Mouse (Mus musculus) embryonic facial prominence, embryonic 14.5 days (tissue): ENCODE results near the gene Arid5b. TPM values are rescaled to one million over a fixed set of nuclear protein-coding genes. Genes with fewer than 3 reads are reported as not detected.
A peak's percentile ranks its signal among the peaks of the same experiment; 100 is the strongest.

Experiments used
- ATAC-seq: fragments of 200-750 bp; cut with Nextera tagmentation; 2 replicates; pipeline ENCODE4 v1.8.0; 2017; ENCODE audit warnings: low read depth, moderate number of reproducible peaks, moderate TSS enrichment
- DNase-seq: peaks from one replicate; pipeline ENCODE4 v3.0.0-alpha.2; 2015; ENCODE audit warnings: low spot score
- H3K27ac ChIP-seq: fragments of 300-500 bp; sonication (generic); replicated peaks from 2 replicates; pipeline ENCODE4 v1.5.1; 2014; ENCODE audit warnings: low read depth, mild to moderate bottlenecking, low read length, moderate library complexity
- H3K27me3 ChIP-seq: fragments of 300-500 bp; sonication (generic); replicated peaks from 2 replicates; pipeline ENCODE4 v1.6.1; 2014; ENCODE audit warnings: low read length; ENCODE audit not compliant: control insufficient read depth, insufficient read depth
- H3K36me3 ChIP-seq: fragments of 300-500 bp; sonication (generic); 2 replicates; pipeline ENCODE4 v1.6.1; 2014; ENCODE audit warnings: low read length, mixed read lengths; ENCODE audit not compliant: control insufficient read depth, insufficient read depth
- H3K4me1 ChIP-seq: fragments of 300-500 bp; sonication (generic); 2 replicates; pipeline ENCODE4 v1.6.1; 2014; ENCODE audit warnings: antibody characterized with exemption, low read length; ENCODE audit not compliant: control insufficient read depth, insufficient read depth
- H3K4me2 ChIP-seq: fragments of 300-500 bp; sonication (generic); 2 replicates; pipeline ENCODE4 v1.6.1; 2014; ENCODE audit warnings: low read depth, mild to moderate bottlenecking, low read length, moderate library complexity, mixed read lengths
- H3K4me3 ChIP-seq: fragments of 300-500 bp; sonication (generic); 2 replicates; pipeline ENCODE4 v1.5.1; 2014; ENCODE audit warnings: low read depth, mild to moderate bottlenecking, low read length
- H3K9ac ChIP-seq: fragments of 300-500 bp; sonication (generic); 2 replicates; pipeline ENCODE4 v1.6.1; 2014; ENCODE audit warnings: low read depth, mild to moderate bottlenecking, low read length, moderate library complexity, mixed read lengths
- H3K9me3 ChIP-seq: fragments of 300-500 bp; sonication (generic); 2 replicates; pipeline ENCODE4 v1.6.1; 2016; ENCODE audit warnings: low read length; ENCODE audit not compliant: control insufficient read depth
- WGBS: fragments of 180-500 bp; shearing (Covaris S2); extraction: QIAGEN DNeasy Blood & Tissue Kit; methylation state at CpG from one replicate; pipeline ENCODE4 v1.1.7; 2014; 5-methylcytosine and 5-hydroxymethylcytosine counted together
- polyA plus RNA-seq: library from polyadenylated mRNA; unstranded; fragments of >200 nt; fragmentation: Nextera tagmentation; extraction: Ambion mirVana; gene quantifications from 2 replicates; pipeline ENCODE4 v1.2.1, GENCODE M21; 2014

The Arid5b gene
- polyA plus RNA-seq, 1 experiment from 2014 or later, result 34.4 TPM

GRCm38 (mm10) chr10:68123446-68123845, 155.1 kb downstream of the Arid5b start:
- H3K9me3 ChIP-seq, result no peaks in the 10 kb centered on the region
- peaks cover 29% of the 10 kb centered on the region for H3K36me3 ChIP-seq
- no peak overlapping the region for H3K4me3 ChIP-seq
- ATAC-seq (no peak), DNase-seq (no peak)
- no peaks in the 10 kb centered on the region for H3K27me3 ChIP-seq
- WGBS, result 86% methylated on average over 4 of the region's 4 CpGs
- no peak overlapping the region for H3K27ac ChIP-seq
- peaks cover 28% of the 10 kb centered on the region; the same call in 1 of the 2 replicates for H3K4me1 ChIP-seq
- H3K4me2 ChIP-seq, result no peak overlapping the region
- no peak overlapping the region for H3K9ac ChIP-seq

GRCm38 (mm10) chr10:68121960-68122359, 156.6 kb downstream of the Arid5b start:
- Histone ChIP-seq H3K4me1 (peaks cover 13% of the 10 kb centered on the region; the same call in 1 of the 2 replicates), H3K27ac (no peak overlapping the region), H3K4me2 (no peak overlapping the region), H3K4me3 (no peak overlapping the region), H3K9me3 (no peaks in the 10 kb centered on the region), H3K36me3 (peaks cover 42% of the 10 kb centered on the region), H3K27me3 (no peaks in the 10 kb centered on the region), H3K9ac (no peak overlapping the region)
- no peak for ATAC-seq
- 80% methylated on average over 4 of the region's 4 CpGs for WGBS
- DNase-seq, result no peak

GRCm38 (mm10) chr10:68121251-68121650, 157.3 kb downstream of the Arid5b start:
- H3K4me3 ChIP-seq, result no peak overlapping the region
- H3K27me3 ChIP-seq, result no peaks in the 10 kb centered on the region
- H3K27ac ChIP-seq, result no peak overlapping the region
- H3K9ac ChIP-seq, result no peak overlapping the region
- ATAC-seq (no peak), DNase-seq (no peak)
- H3K4me2 ChIP-seq, result no peak overlapping the region
- WGBS, result 85% methylated on average over 2 of the region's 2 CpGs
- H3K9me3 ChIP-seq, result no peaks in the 10 kb centered on the region
- H3K4me1 ChIP-seq, result peaks cover 9% of the 10 kb centered on the region; the same call in 1 of the 2 replicates
- peaks cover 49% of the 10 kb centered on the region for H3K36me3 ChIP-seq

GRCm38 (mm10) chr10:68120011-68120410, 158.5 kb downstream of the Arid5b start:
- H3K27ac ChIP-seq, result no peak overlapping the region
- no peaks in the 10 kb centered on the region for H3K27me3 ChIP-seq
- H3K4me2 ChIP-seq, result no peak overlapping the region
- H3K4me1 ChIP-seq, result 0 out of 2 replicates have a peak, but pooled peaks cover 3% of the 10 kb centered on the region
- H3K9ac ChIP-seq, result no peak overlapping the region
- ATAC-seq (no peak), DNase-seq (no peak)
- no peaks in the 10 kb centered on the region for H3K9me3 ChIP-seq
- H3K36me3 ChIP-seq, result peaks cover 44% of the 10 kb centered on the region
- H3K4me3 ChIP-seq, result no peak overlapping the region
- 91% methylated on average over 4 of the region's 4 CpGs for WGBS

- H3K4me3 ChIP-seq, result no peak overlapping the region
- 76% methylated on average over 6 of the region's 6 CpGs for WGBS
- ATAC-seq, result no peak
- H3K27me3 ChIP-seq, result no peaks in the 10 kb centered on the region
- H3K4me2 ChIP-seq, result no peak overlapping the region
- no peak overlapping the region for H3K27ac ChIP-seq
- peaks cover 40% of the 10 kb centered on the region for H3K36me3 ChIP-seq
- H3K4me1 ChIP-seq, result 0 out of 2 replicates have a peak, but pooled peaks cover 5% of the 10 kb centered on the region
- H3K9me3 ChIP-seq, result no peaks in the 10 kb centered on the region
- DNase-seq, result no peak
- H3K9ac ChIP-seq, result no peak overlapping the region
Measured at GRCm38 (mm10) chr10:68119285-68119684, 159.3 kb downstream of the Arid5b start.

- H3K36me3 ChIP-seq, result peaks cover 25% of the 10 kb centered on the region
- no peak overlapping the region for H3K27ac ChIP-seq
- no peaks in the 10 kb centered on the region for H3K27me3 ChIP-seq
- H3K4me1 ChIP-seq, result peaks cover 9% of the 10 kb centered on the region; the same call in 1 of the 2 replicates
- DNase-seq (no peak), ATAC-seq (no peak)
- no peak overlapping the region for H3K4me3 ChIP-seq
- WGBS, result 89% methylated on average over 3 of the region's 3 CpGs
- no peak overlapping the region for H3K4me2 ChIP-seq
- no peak overlapping the region for H3K9ac ChIP-seq
- no peaks in the 10 kb centered on the region for H3K9me3 ChIP-seq
Measured at GRCm38 (mm10) chr10:68114955-68115354, 163.6 kb downstream of the Arid5b start.

GRCm38 (mm10) chr10:68113645-68114044, 164.9 kb downstream of the Arid5b start:
- Histone ChIP-seq H3K4me1 (peaks cover 9% of the 10 kb centered on the region; the same call in 1 of the 2 replicates), H3K4me3 (no peak overlapping the region), H3K4me2 (no peak overlapping the region), H3K27ac (no peak overlapping the region; the same call in 1 of the 2 replicates), H3K9ac (no peak overlapping the region), H3K36me3 (peaks cover 32% of the 10 kb centered on the region), H3K27me3 (no peaks in the 10 kb centered on the region), H3K9me3 (no peaks in the 10 kb centered on the region)
- DNase-seq (no peak), ATAC-seq (no peak)
- 89% methylated on average over 5 of the region's 5 CpGs for WGBS

GRCm38 (mm10) chr10:68112983-68113382, 165.6 kb downstream of the Arid5b start:
- Histone ChIP-seq H3K36me3 (peaks cover 32% of the 10 kb centered on the region), H3K4me3 (no peak overlapping the region), H3K9ac (no peak overlapping the region), H3K27ac (peak overlapping the region; percentile 61; the same call in 1 of the 2 replicates), H3K9me3 (no peaks in the 10 kb centered on the region), H3K27me3 (no peaks in the 10 kb centered on the region), H3K4me1 (peaks cover 9% of the 10 kb centered on the region), H3K4me2 (no peak overlapping the region)
- WGBS, result 50% methylated on average over 8 of the region's 8 CpGs
- DNase-seq, result no peak
- no peak for ATAC-seq

- DNase-seq (no peak), ATAC-seq (no peak)
- no peak overlapping the region for H3K27ac ChIP-seq
- no peak overlapping the region for H3K9ac ChIP-seq
- H3K4me3 ChIP-seq, result no peak overlapping the region
- WGBS, result 60% methylated on average over 5 of the region's 5 CpGs
- peaks cover 26% of the 10 kb centered on the region for H3K4me1 ChIP-seq
- peaks cover 14% of the 10 kb centered on the region for H3K36me3 ChIP-seq
- no peaks in the 10 kb centered on the region for H3K27me3 ChIP-seq
- H3K4me2 ChIP-seq, result no peak overlapping the region
- H3K9me3 ChIP-seq, result no peaks in the 10 kb centered on the region
Measured at GRCm38 (mm10) chr10:68110607-68111006, 167.9 kb downstream of the Arid5b start.
